Mouse (Mus musculus): Measurements from ENCODE around the gene Parpbp.

DNA sequence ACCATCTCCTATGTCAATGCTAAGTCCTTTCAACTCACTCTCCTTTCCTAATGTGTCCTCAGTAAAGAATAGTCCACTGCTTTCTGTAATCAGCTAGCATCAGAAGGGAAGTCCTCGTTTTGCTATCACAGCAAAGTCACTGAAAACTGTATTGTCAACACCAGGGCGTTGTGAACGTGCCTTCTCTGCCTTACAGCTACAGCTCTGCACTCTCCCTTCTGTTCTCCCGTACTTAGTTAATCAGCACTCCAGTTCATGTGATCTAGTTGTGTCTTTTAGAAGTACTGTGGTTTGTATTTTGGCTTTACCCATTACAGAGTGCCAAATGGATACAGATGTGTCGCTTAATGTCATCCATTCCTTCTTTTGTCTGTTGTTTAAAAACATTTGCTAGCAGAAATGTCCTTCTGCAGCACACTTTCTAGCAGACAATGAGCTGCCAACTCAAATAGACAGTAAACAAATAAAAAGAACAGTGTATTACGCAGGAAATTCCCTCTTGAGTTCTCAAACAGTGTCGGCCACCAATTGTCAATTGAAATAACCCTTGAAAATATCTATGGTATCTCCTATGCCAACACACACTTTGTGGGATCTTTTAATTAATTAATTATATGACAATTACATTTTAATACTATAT is 20.8 kb upstream of the Parpbp start:
- TF ChIP-seq ZNF384 (IDR thresholded peaks at IDR 0.05; ENCODE audit: low read depth, low read length) (no peak), ZC3H11A (IDR thresholded peaks at IDR 0.05; ENCODE audit: borderline replicate concordance, low read depth, low read length) (no peak)

Measured in ES-E14 (cell line).